Mouse (Mus musculus) retina, postnatal 1 day (tissue): ENCODE results near the gene Igsf3.

Source experiments
- DNase-seq: peaks from one replicate; pipeline ENCODE4 v3.0.0-alpha.2; 2012

The Igsf3 gene

GRCm38 (mm10) chr3:101377256-101378024, 557 bp downstream of the Igsf3 start:
- peak; percentile 34 for DNase-seq

- DNase-seq, result peak; percentile 66
These were observed 1.2 kb downstream of the Igsf3 start for GRCm38 (mm10) chr3:101378102-101378501.

- DNase-seq, result no peak
These were observed 2.9 kb downstream of the Igsf3 start for GRCm38 (mm10) chr3:101379789-101380188.

- DNase-seq, result no peak
These were observed 4.8 kb downstream of the Igsf3 start for GRCm38 (mm10) chr3:101381691-101382090.

- no peak for DNase-seq
These were observed 5.9 kb downstream of the Igsf3 start for GRCm38 (mm10) chr3:101382751-101383150.

- no peak for DNase-seq
These were observed 9.6 kb downstream of the Igsf3 start for GRCm38 (mm10) chr3:101386430-101387016.

- no peak for DNase-seq
These were observed 11.0 kb downstream of the Igsf3 start for GRCm38 (mm10) chr3:101387849-101388248.

GRCm38 (mm10) chr3:101389566-101389965, 12.7 kb downstream of the Igsf3 start:
- DNase-seq, result no peak

- DNase-seq, result peak; percentile 45
These were observed 13.6 kb downstream of the Igsf3 start for GRCm38 (mm10) chr3:101390472-101390871.

GRCm38 (mm10) chr3:101391991-101392390, 15.1 kb downstream of the Igsf3 start:
- DNase-seq, result no peak

- DNase-seq, result no peak
These were observed 16.3 kb downstream of the Igsf3 start for GRCm38 (mm10) chr3:101393103-101393644.

GRCm38 (mm10) chr3:101393659-101394539, 17.0 kb downstream of the Igsf3 start:
- no peak for DNase-seq

- no peak for DNase-seq
These were observed 18.5 kb downstream of the Igsf3 start for GRCm38 (mm10) chr3:101395341-101395740.

- no peak for DNase-seq
These were observed 19.2 kb downstream of the Igsf3 start for GRCm38 (mm10) chr3:101396061-101396460.

- DNase-seq, result no peak
These were observed 19.9 kb downstream of the Igsf3 start for GRCm38 (mm10) chr3:101396726-101397263.

- no peak for DNase-seq
These were observed 20.5 kb downstream of the Igsf3 start for GRCm38 (mm10) chr3:101397422-101397821.

GRCm38 (mm10) chr3:101398071-101398786, 21.3 kb downstream of the Igsf3 start:
- no peak for DNase-seq

GRCm38 (mm10) chr3:101398877-101399276, 22.0 kb downstream of the Igsf3 start:
- peak; percentile 53 for DNase-seq

- DNase-seq, result no peak
These were observed 24.6 kb downstream of the Igsf3 start for GRCm38 (mm10) chr3:101401501-101401900.

GRCm38 (mm10) chr3:101404620-101405415, 27.9 kb downstream of the Igsf3 start:
- no peak for DNase-seq

- DNase-seq, result no peak
These were observed 28.6 kb downstream of the Igsf3 start for GRCm38 (mm10) chr3:101405495-101405894.
